In the genomic region with DNA sequence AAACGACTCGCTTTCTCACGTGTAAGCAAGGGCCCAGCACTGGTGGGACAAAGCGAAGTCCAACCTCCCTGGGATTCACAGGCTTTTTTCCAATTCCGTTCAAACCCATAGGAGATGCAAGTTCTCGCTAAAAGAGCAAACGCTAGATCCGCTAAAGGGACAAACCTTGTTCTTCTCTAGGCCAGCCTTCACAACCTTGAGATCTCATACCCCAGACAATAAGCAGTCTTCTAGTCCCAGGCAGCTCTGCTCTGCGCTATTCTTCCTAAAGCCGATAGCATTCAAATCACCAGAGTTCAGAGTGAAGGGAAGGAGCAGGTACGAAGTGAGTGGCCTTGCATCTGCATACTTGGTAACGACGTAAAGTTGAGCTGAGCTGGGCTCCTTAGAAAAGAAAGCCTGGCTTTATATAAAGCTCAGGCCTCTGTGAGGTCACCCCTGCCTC, we compare ENCODE assay signal across 8 mouse cellular contexts. TPM values are rescaled to one million over a fixed set of nuclear protein-coding genes. Genes with fewer than 3 reads are reported as not detected.
DNase-seq lines count a peak whose midpoint lies in the region; ATAC-seq and TF ChIP-seq lines count a peak whose summit lies in the region.

No protein-coding gene starts in this region.

- H3K9ac ChIP-seq in embryonic facial prominence, embryonic 14.5 days (ENCODE audit: low read depth, low read length) = peak overlapping the region; percentile 96
- H3K9ac ChIP-seq in intestine, postnatal 0 days (ENCODE audit: low read depth, low read length) = 0 out of 2 replicates have a peak overlapping the region, but pooled peaks have one; percentile 34

- H3K36me3 ChIP-seq in embryonic facial prominence, embryonic 14.5 days (ENCODE audit: control insufficient read depth, insufficient read depth, low read length) = peaks cover 7% of the 10 kb centered on the region; the same call in 1 of the 2 replicates
- H3K36me3 ChIP-seq in intestine, postnatal 0 days (ENCODE audit: control insufficient read depth, insufficient read depth) = no peaks in the 10 kb centered on the region
- peaks cover 6% of the 10 kb centered on the region for H3K36me3 ChIP-seq in myocyte (ENCODE audit: control insufficient read depth, insufficient read depth)

- no peak for TF ChIP-seq POLR2A in myocyte (IDR thresholded peaks at IDR 0.05; ENCODE audit: insufficient read length, low read depth)

- 8% methylated on average over 13 of the region's 13 CpGs for WGBS in embryonic facial prominence, embryonic 14.5 days
- 17% methylated on average over 13 of the region's 13 CpGs for WGBS in intestine, postnatal 0 days

- H3K4me1 ChIP-seq in embryonic facial prominence, embryonic 14.5 days (ENCODE audit: control insufficient read depth, insufficient read depth, low read length) = peaks cover 24% of the 10 kb centered on the region
- H3K4me1 ChIP-seq in intestine, postnatal 0 days (replicated peaks; ENCODE audit: control insufficient read depth, insufficient read depth, low read length) = peaks cover 10% of the 10 kb centered on the region

- H3K4me3 ChIP-seq in layer of hippocampus, adult 2 months = peak overlapping the region; percentile 72
- peak overlapping the region; percentile 91 for H3K4me3 ChIP-seq in embryonic facial prominence, embryonic 14.5 days (ENCODE audit: low read depth, low read length)
- H3K4me3 ChIP-seq in intestine, postnatal 0 days (ENCODE audit: low read depth, low read length) = peak overlapping the region; percentile 83
- peak overlapping the region; percentile 91 for H3K4me3 ChIP-seq in myocyte

- H3K27ac ChIP-seq in layer of hippocampus, adult 2 months = no peak overlapping the region
- peak overlapping the region; percentile 92 for H3K27ac ChIP-seq in embryonic facial prominence, embryonic 14.5 days (replicated peaks; ENCODE audit: low read depth, low read length)
- no peak overlapping the region for H3K27ac ChIP-seq in intestine, postnatal 0 days (ENCODE audit: low read depth, low read length)

- ATAC-seq in embryonic facial prominence, embryonic 14.5 days (ENCODE audit: low read depth) = no peak
- no peak for ATAC-seq in intestine, postnatal 0 days

- H3ac ChIP-seq in myocyte (ENCODE audit: control insufficient read depth, insufficient read length) = peak overlapping the region; percentile 74

- DNase-seq in layer of hippocampus, adult 2 months (ENCODE audit: low spot score in 2 of 2) = no peak
- DNase-seq in layer of hippocampus, adult 9-10 months (ENCODE audit: low spot score) = no peak
- no peak for DNase-seq in embryonic facial prominence, embryonic 14.5 days (ENCODE audit: low spot score)
- no peak for DNase-seq in right cerebral cortex, adult 18-20 months
- DNase-seq in cerebellum, adult 9-10 months = no peak
- no peak for DNase-seq in cerebellum, adult 18-20 months

- H3K4me2 ChIP-seq in embryonic facial prominence, embryonic 14.5 days (ENCODE audit: low read depth, low read length) = peak overlapping the region; percentile 63
- H3K4me2 ChIP-seq in intestine, postnatal 0 days (replicated peaks; ENCODE audit: low read depth) = peak overlapping the region; percentile 98
- H3K4me2 ChIP-seq in myocyte (ENCODE audit: low read depth) = peak overlapping the region; percentile 87

- H3K79me2 ChIP-seq in myocyte (ENCODE audit: control insufficient read depth, insufficient read depth) = peaks cover 57% of the 10 kb centered on the region

- peaks cover 6% of the 10 kb centered on the region; the same call in 1 of the 2 replicates for H3K9me3 ChIP-seq in embryonic facial prominence, embryonic 14.5 days (ENCODE audit: control insufficient read depth, low read length)
- H3K9me3 ChIP-seq in intestine, postnatal 0 days (ENCODE audit: control insufficient read depth) = 0 out of 2 replicates have a peak, but pooled peaks cover 4% of the 10 kb centered on the region

- H3K27me3 ChIP-seq in embryonic facial prominence, embryonic 14.5 days (replicated peaks; ENCODE audit: control insufficient read depth, insufficient read depth, low read length) = no peaks in the 10 kb centered on the region
- no peaks in the 10 kb centered on the region for H3K27me3 ChIP-seq in intestine, postnatal 0 days (replicated peaks; ENCODE audit: control insufficient read depth, insufficient read depth, low read length)
- no peaks in the 10 kb centered on the region for H3K27me3 ChIP-seq in myocyte (ENCODE audit: control insufficient read depth, insufficient read depth, insufficient read length)

- no peak for TF ChIP-seq CTCF in layer of hippocampus, adult 2 months (conservative IDR thresholded peaks at IDR 0.05)
- no peak for TF ChIP-seq CTCF in intestine, postnatal 0 days (IDR thresholded peaks at IDR 0.05; ENCODE audit: low read depth)

TF ChIP-seq in myocyte, 11 proteins besides CTCF, POLR2A, EP300 and RAD21:
- no peak for TF ChIP-seq TCF12 (IDR thresholded peaks at IDR 0.05; ENCODE audit: insufficient read depth, poor library complexity, severe bottlenecking)

RNA-seq across cellular contexts. Expression of gene Rai14, which starts 1.2 kb away (rescaled TPM):
- total RNA-seq in layer of hippocampus, adult 2 months (2021) = 1 to 10 TPM; 4.1 to 4.4 TPM
- polyA plus RNA-seq in embryonic facial prominence, embryonic 14.5 days (2014; fragmentation: Nextera tagmentation; extraction: Ambion mirVana) = 52.4 and 53.4 TPM in 2 replicates
- polyA plus RNA-seq in intestine, postnatal 0 days (2015; fragmentation: Nextera tagmentation; extraction: Ambion mirVana) = 6.2 and 6.9 TPM in 2 replicates
- polyA plus RNA-seq in myocyte (2012; fragmentation: generic; extraction: Trizol) = 27.4 TPM
